Mouse (Mus musculus) G1E (cell line): Measurements from ENCODE around the gene Sympk. TPM values are rescaled to one million over a fixed set of nuclear protein-coding genes. Genes with fewer than 3 reads are reported as not detected.

Source experiments
- ATAC-seq: 2 replicates; pipeline ENCODE4 v1.8.0; 2016; ENCODE audit warnings: mild to moderate bottlenecking; ENCODE audit not compliant: insufficient number of reproducible peaks, poor library complexity, low FRiP score, severe bottlenecking; ENCODE audit errors: extremely low read depth
- DNase-seq: peaks from one replicate; pipeline ENCODE4 v3.0.0; 2012; ENCODE audit warnings: low spot score
- H3K27me3 ChIP-seq: 2 replicates; pipeline ENCODE4 v1.6.1; 2012; ENCODE audit warnings: mild to moderate bottlenecking, low read length, inconsistent platforms; ENCODE audit not compliant: insufficient read depth
- H3K36me3 ChIP-seq: replicated peaks from 2 replicates; pipeline ENCODE3; 2012; ENCODE audit warnings: mild to moderate bottlenecking, inconsistent platforms
- H3K4me1 ChIP-seq: 2 replicates; pipeline ENCODE4 v1.6.1; 2012; ENCODE audit warnings: low read depth, low read length, inconsistent platforms, mixed read lengths; ENCODE audit not compliant: insufficient read depth
- H3K4me3 ChIP-seq: 2 replicates; pipeline ENCODE4 v1.5.1; 2012; ENCODE audit warnings: low read depth, mild to moderate bottlenecking, inconsistent platforms, low read length, moderate library complexity, mixed read lengths
- H3K9me3 ChIP-seq: replicated peaks from 2 replicates; pipeline ENCODE4 v1.6.1; 2012; ENCODE audit warnings: inconsistent platforms
- CTCF ChIP-seq: IDR thresholded peaks from 2 replicates; pipeline ENCODE4 v1.5.1; 2012; ENCODE audit warnings: low read depth, low read length, inconsistent platforms, mixed read lengths
- GATA1 ChIP-seq: IDR thresholded peaks from 2 replicates; pipeline ENCODE4 v1.6.1; 2012; ENCODE audit warnings: borderline replicate concordance, low read length, inconsistent platforms, mixed read lengths
- GATA2 ChIP-seq: IDR thresholded peaks from 2 replicates; pipeline ENCODE4 v1.6.1; 2012; ENCODE audit warnings: low read depth, low read length, inconsistent platforms, borderline replicate concordance
- POLR2AphosphoS5 ChIP-seq: IDR thresholded peaks from 2 replicates; pipeline ENCODE4 v1.6.1; 2012; ENCODE audit warnings: low read depth, low read length, inconsistent platforms; ENCODE audit not compliant: insufficient replicate concordance
- TAL1 ChIP-seq: conservative IDR thresholded peaks from 2 replicates; pipeline ENCODE4 v1.6.1; 2012; ENCODE audit warnings: low read depth, low read length, inconsistent platforms, mixed read lengths
- polyA plus RNA-seq: library from polyadenylated mRNA; stranded (reverse); fragments of >175 nt; gene quantifications from 2 replicates; pipeline ENCODE4 v1.2.3, GENCODE M21; 2012
- total RNA-seq, 2 experiments: library from RNA; stranded (forward) in 1 of 2; stranded (reverse) in 1 of 2; fragments of 200-1000 nt in 1 of 2; fragments of >200 nt in 1 of 2; fragmentation: Nextera tagmentation in 1 of 2; gene quantifications; 2 replicates each; pipeline ENCODE4 v1.2.3; 2014 to 2017

The Sympk gene
- total RNA-seq (2014; fragmentation: Nextera tagmentation): 119 and 149 TPM in 2 replicates
- total RNA-seq (2017): 47.6 and 48.1 TPM in 2 replicates
- polyA plus RNA-seq: 257 and 260 TPM in 2 replicates

- Histone ChIP-seq H3K27me3 (peaks cover 43% of the 10 kb centered on the region), H3K36me3 (peaks cover 27% of the 10 kb centered on the region), H3K4me3 (peak within 1 kb of the TSS; percentile 98), H3K4me1 (peaks cover 50% of the 10 kb centered on the region), H3K9me3 (no peaks in the 10 kb centered on the region)
- DNase-seq (peak; percentile 96), ATAC-seq (peak; percentile 89)
- TF ChIP-seq CTCF: no peak
- no peak for TF ChIP-seq POLR2AphosphoS5
- TF ChIP-seq TAL1: no peak
- TF ChIP-seq GATA1: no peak
- no peak for TF ChIP-seq GATA2
Measured at GRCm38 (mm10) chr7:19024096-19024506, at the start of gene Sympk. TSS of gene Sympk (plus strand) at chr7:19024377.

GRCm38 (mm10) chr7:18978381-18978780 lies 45.8 kb upstream of the Sympk start:
- Histone ChIP-seq H3K4me3 (no peak overlapping the region), H3K9me3 (no peaks in the 10 kb centered on the region), H3K36me3 (no peaks in the 10 kb centered on the region), H3K4me1 (no peaks in the 10 kb centered on the region), H3K27me3 (peaks cover 21% of the 10 kb centered on the region)
- TF ChIP-seq CTCF (no peak), GATA1 (no peak), TAL1 (no peak), POLR2AphosphoS5 (no peak), GATA2 (no peak)
- DNase-seq (no peak), ATAC-seq (no peak)

GRCm38 (mm10) chr7:18986503-18986902 lies 37.7 kb upstream of the Sympk start:
- H3K4me3 ChIP-seq: no peak overlapping the region
- H3K36me3 ChIP-seq: no peaks in the 10 kb centered on the region
- DNase-seq (no peak), ATAC-seq (no peak)
- TF ChIP-seq GATA1 (no peak), POLR2AphosphoS5 (no peak), TAL1 (no peak), GATA2 (no peak), CTCF (no peak)
- H3K9me3 ChIP-seq: no peaks in the 10 kb centered on the region
- H3K4me1 ChIP-seq: peaks cover 18% of the 10 kb centered on the region
- H3K27me3 ChIP-seq: peaks cover 33% of the 10 kb centered on the region

GRCm38 (mm10) chr7:18987100-18987499 lies 37.1 kb upstream of the Sympk start, which contains the start of gene Nanos2:
TSS of gene Nanos2 (plus strand) at chr7:18987400.
- Histone ChIP-seq H3K27me3 (peaks cover 33% of the 10 kb centered on the region), H3K4me1 (peaks cover 24% of the 10 kb centered on the region), H3K36me3 (peaks cover 1% of the 10 kb centered on the region), H3K9me3 (peaks cover 3% of the 10 kb centered on the region), H3K4me3 (no peak within 1 kb of the TSS)
- TF ChIP-seq GATA1 (no peak), GATA2 (no peak), POLR2AphosphoS5 (no peak), CTCF (no peak), TAL1 (no peak)
- DNase-seq (no peak), ATAC-seq (no peak)

GRCm38 (mm10) chr7:18987747-18988146 lies 36.4 kb upstream of the Sympk start:
- Histone ChIP-seq H3K4me3 (no peak overlapping the region), H3K27me3 (peaks cover 33% of the 10 kb centered on the region)
- TF ChIP-seq POLR2AphosphoS5 (no peak), GATA1 (no peak), TAL1 (no peak), GATA2 (no peak), CTCF (no peak)

GRCm38 (mm10) chr7:18988780-18989179 lies 35.4 kb upstream of the Sympk start:
- peaks cover 29% of the 10 kb centered on the region for H3K27me3 ChIP-seq
- ATAC-seq: no peak
- peaks cover 7% of the 10 kb centered on the region for H3K9me3 ChIP-seq
- no peak for DNase-seq
- TF ChIP-seq GATA2 (no peak), POLR2AphosphoS5 (no peak), TAL1 (no peak), CTCF (no peak), GATA1 (no peak)
- H3K4me1 ChIP-seq: peaks cover 26% of the 10 kb centered on the region
- no peak overlapping the region for H3K4me3 ChIP-seq
- peaks cover 14% of the 10 kb centered on the region for H3K36me3 ChIP-seq

More at GRCm38 (mm10) chr7:18987747-18988146, 36.4 kb upstream of the Sympk start:
- DNase-seq: no peak
- H3K4me1 ChIP-seq: peaks cover 26% of the 10 kb centered on the region
- peaks cover 7% of the 10 kb centered on the region for H3K9me3 ChIP-seq
- peaks cover 7% of the 10 kb centered on the region for H3K36me3 ChIP-seq
- ATAC-seq: no peak
